Mouse (Mus musculus) limb, embryonic 11.5 days (tissue): ENCODE results near the gene Cggbp1. TPM values are rescaled to one million over a fixed set of nuclear protein-coding genes. Genes with fewer than 3 reads are reported as not detected.

ENCODE experiments used
- ATAC-seq: fragments of 200-750 bp; cut with Nextera tagmentation; 2 replicates; pipeline ENCODE4 v1.8.0; 2017; ENCODE audit warnings: low read depth; ENCODE audit not compliant: insufficient number of reproducible peaks, low FRiP score, low TSS enrichment
- DNase-seq: peaks from one replicate; pipeline ENCODE4 v3.0.0-alpha.2; 2015; ENCODE audit warnings: low spot score
- H3K27ac ChIP-seq: fragments of 300-500 bp; sonication (generic); replicated peaks from 2 replicates; pipeline ENCODE4 v1.5.1; 2014; ENCODE audit warnings: low read depth, mild to moderate bottlenecking, low read length
- H3K27me3 ChIP-seq: fragments of 300-500 bp; sonication (generic); 2 replicates; pipeline ENCODE4 v1.6.1; 2014; ENCODE audit warnings: mild to moderate bottlenecking, low read length, mixed read lengths; ENCODE audit not compliant: control insufficient read depth, insufficient read depth
- H3K36me3 ChIP-seq: fragments of 300-500 bp; sonication (generic); 2 replicates; pipeline ENCODE4 v1.6.1; 2014; ENCODE audit warnings: mild to moderate bottlenecking, low read length, moderate library complexity, mixed read lengths; ENCODE audit not compliant: control insufficient read depth, insufficient read depth
- H3K4me1 ChIP-seq: fragments of 300-500 bp; sonication (generic); 2 replicates; pipeline ENCODE4 v1.6.1; 2014; ENCODE audit warnings: low read length, mixed read lengths; ENCODE audit not compliant: control insufficient read depth, insufficient read depth
- H3K4me2 ChIP-seq: fragments of 300-500 bp; sonication (generic); 2 replicates; pipeline ENCODE4 v1.6.1; 2014; ENCODE audit warnings: low read depth, mild to moderate bottlenecking, moderate library complexity; ENCODE audit not compliant: severe bottlenecking
- H3K4me3 ChIP-seq: fragments of 300-500 bp; sonication (generic); 2 replicates; pipeline ENCODE4 v1.5.1; 2014; ENCODE audit warnings: low read depth, low read length
- H3K9ac ChIP-seq: fragments of 300-500 bp; sonication (generic); 2 replicates; pipeline ENCODE4 v1.6.1; 2014; ENCODE audit warnings: mild to moderate bottlenecking, low read length
- H3K9me3 ChIP-seq: fragments of 300-500 bp; sonication (generic); 2 replicates; pipeline ENCODE4 v1.6.1; 2016; ENCODE audit warnings: low read length; ENCODE audit not compliant: control insufficient read depth
- WGBS: fragments of 180-500 bp; shearing (Covaris S2); extraction: QIAGEN DNeasy Blood & Tissue Kit; methylation state at CpG from one replicate; pipeline ENCODE4 v1.1.7; 2014; 5-methylcytosine and 5-hydroxymethylcytosine counted together
- polyA plus RNA-seq: library from polyadenylated mRNA; unstranded; fragments of >200 nt; fragmentation: Nextera tagmentation; extraction: Ambion mirVana; gene quantifications from 2 replicates; pipeline ENCODE4 v1.2.1, GENCODE M21; 2014

Cggbp1 gene
- polyA plus RNA-seq, 1 experiment from 2014 or later: 119 TPM

- no peaks in the 10 kb centered on the region for H3K36me3 ChIP-seq
- WGBS: 87% methylated on average over 5 of the region's 5 CpGs
- no peaks in the 10 kb centered on the region for H3K27me3 ChIP-seq
- no peak overlapping the region for H3K4me3 ChIP-seq
- no peak overlapping the region for H3K4me2 ChIP-seq
- ATAC-seq (no peak), DNase-seq (no peak)
- no peaks in the 10 kb centered on the region for H3K4me1 ChIP-seq
- H3K9ac ChIP-seq: no peak overlapping the region
- H3K27ac ChIP-seq: no peak overlapping the region
- H3K9me3 ChIP-seq: no peaks in the 10 kb centered on the region
Measured at GRCm38 (mm10) chr16:64841481-64842373, 10.1 kb upstream of the Cggbp1 start.

GRCm38 (mm10) chr16:64842374-64842729 is 9.4 kb upstream of the Cggbp1 start:
- Histone ChIP-seq H3K27ac (no peak overlapping the region), H3K4me3 (no peak overlapping the region), H3K9ac (no peak overlapping the region), H3K27me3 (no peaks in the 10 kb centered on the region), H3K4me1 (no peaks in the 10 kb centered on the region), H3K4me2 (no peak overlapping the region), H3K9me3 (no peaks in the 10 kb centered on the region), H3K36me3 (no peaks in the 10 kb centered on the region)
- DNase-seq (no peak), ATAC-seq (no peak)
- 95% methylated on average over 3 of the region's 3 CpGs for WGBS

GRCm38 (mm10) chr16:64845947-64846346 is 5.8 kb upstream of the Cggbp1 start:
- 91% methylated on average over 8 of the region's 8 CpGs for WGBS
- Histone ChIP-seq H3K4me1 (no peaks in the 10 kb centered on the region), H3K9ac (no peak overlapping the region), H3K27ac (no peak overlapping the region), H3K27me3 (no peaks in the 10 kb centered on the region), H3K36me3 (no peaks in the 10 kb centered on the region), H3K4me3 (no peak overlapping the region), H3K9me3 (no peaks in the 10 kb centered on the region), H3K4me2 (no peak overlapping the region)
- no peak for ATAC-seq
- DNase-seq: no peak

GRCm38 (mm10) chr16:64850287-64851084 is 1.3 kb upstream of the Cggbp1 start:
- Histone ChIP-seq H3K27ac (no peak overlapping the region), H3K36me3 (peaks cover 1% of the 10 kb centered on the region), H3K27me3 (no peaks in the 10 kb centered on the region), H3K4me2 (peak overlapping the region; percentile 87), H3K4me3 (peak overlapping the region; percentile 95), H3K9me3 (no peaks in the 10 kb centered on the region), H3K9ac (peak overlapping the region; percentile 88), H3K4me1 (0 out of 2 replicates have a peak, but pooled peaks cover 3% of the 10 kb centered on the region)
- DNase-seq (peak; percentile 60), ATAC-seq (no peak; the same call in 1 of the 2 replicates)
- WGBS: 5% methylated on average over 16 of the region's 16 CpGs

GRCm38 (mm10) chr16:64851085-64851562 is 672 bp upstream of the Cggbp1 start:
- 0% methylated on average over 28 of the region's 45 CpGs for WGBS
- H3K27ac ChIP-seq: peak overlapping the region; percentile 68
- H3K4me2 ChIP-seq: peak overlapping the region; percentile 87
- H3K9me3 ChIP-seq: no peaks in the 10 kb centered on the region
- ATAC-seq (peak; percentile 55), DNase-seq (no peak)
- peak overlapping the region; percentile 95 for H3K4me3 ChIP-seq
- peaks cover 6% of the 10 kb centered on the region for H3K36me3 ChIP-seq
- no peaks in the 10 kb centered on the region for H3K27me3 ChIP-seq
- H3K9ac ChIP-seq: peak overlapping the region; percentile 88
- H3K4me1 ChIP-seq: 0 out of 2 replicates have a peak, but pooled peaks cover 3% of the 10 kb centered on the region

- Histone ChIP-seq H3K36me3 (peaks cover 10% of the 10 kb centered on the region), H3K9ac (peak overlapping the region; percentile 92), H3K4me3 (peak overlapping the region; percentile 95), H3K4me2 (peak overlapping the region; percentile 87), H3K9me3 (no peaks in the 10 kb centered on the region), H3K4me1 (0 out of 2 replicates have a peak, but pooled peaks cover 3% of the 10 kb centered on the region), H3K27me3 (no peaks in the 10 kb centered on the region), H3K27ac (peak overlapping the region; percentile 96)
- 0% methylated on average over 29 of the region's 53 CpGs for WGBS
- ATAC-seq (peak; percentile 7; the same call in 1 of the 2 replicates), DNase-seq (peak; percentile 53)
Measured at GRCm38 (mm10) chr16:64852441-64852871, 660 bp downstream of the Cggbp1 start.

- ATAC-seq (no peak), DNase-seq (no peak)
- H3K9me3 ChIP-seq: no peaks in the 10 kb centered on the region
- H3K27ac ChIP-seq: peak overlapping the region; percentile 96; the same call in 1 of the 2 replicates
- peak overlapping the region; percentile 92 for H3K9ac ChIP-seq
- 10% methylated on average over 14 of the region's 14 CpGs for WGBS
- H3K4me3 ChIP-seq: peak overlapping the region; percentile 95
- 0 out of 2 replicates have a peak, but pooled peaks cover 3% of the 10 kb centered on the region for H3K4me1 ChIP-seq
- H3K36me3 ChIP-seq: peaks cover 10% of the 10 kb centered on the region
- H3K27me3 ChIP-seq: no peaks in the 10 kb centered on the region
- H3K4me2 ChIP-seq: peak overlapping the region; percentile 87
Measured at GRCm38 (mm10) chr16:64852891-64853290, 1.1 kb downstream of the Cggbp1 start.

GRCm38 (mm10) chr16:64856946-64857345 is 5.2 kb downstream of the Cggbp1 start:
- DNase-seq: no peak
- WGBS: 84% methylated on average over 3 of the region's 3 CpGs
- Histone ChIP-seq H3K27me3 (no peaks in the 10 kb centered on the region), H3K27ac (no peak overlapping the region), H3K36me3 (peaks cover 10% of the 10 kb centered on the region), H3K9me3 (no peaks in the 10 kb centered on the region), H3K9ac (no peak overlapping the region), H3K4me1 (0 out of 2 replicates have a peak, but pooled peaks cover 3% of the 10 kb centered on the region), H3K4me3 (no peak overlapping the region), H3K4me2 (no peak overlapping the region)
- no peak for ATAC-seq
